Mouse (Mus musculus): Measurements from ENCODE around the gene Ak2. TPM values are rescaled to one million over a fixed set of nuclear protein-coding genes. Genes with fewer than 3 reads are reported as not detected.

Gene Ak2
- total RNA-seq, 2 experiments from 2014 or later, result 32.3 to 34.3 TPM

GRCm38 (mm10) chr4:129009521-129009920 lies 17.8 kb downstream of the Ak2 start:
- DNase-seq (ENCODE audit: low spot score in 2 of 2), result no peak

- DNase-seq (ENCODE audit: low spot score in 2 of 2), result no peak
Measured at GRCm38 (mm10) chr4:129011604-129012121, 19.9 kb downstream of the Ak2 start.

DNA sequence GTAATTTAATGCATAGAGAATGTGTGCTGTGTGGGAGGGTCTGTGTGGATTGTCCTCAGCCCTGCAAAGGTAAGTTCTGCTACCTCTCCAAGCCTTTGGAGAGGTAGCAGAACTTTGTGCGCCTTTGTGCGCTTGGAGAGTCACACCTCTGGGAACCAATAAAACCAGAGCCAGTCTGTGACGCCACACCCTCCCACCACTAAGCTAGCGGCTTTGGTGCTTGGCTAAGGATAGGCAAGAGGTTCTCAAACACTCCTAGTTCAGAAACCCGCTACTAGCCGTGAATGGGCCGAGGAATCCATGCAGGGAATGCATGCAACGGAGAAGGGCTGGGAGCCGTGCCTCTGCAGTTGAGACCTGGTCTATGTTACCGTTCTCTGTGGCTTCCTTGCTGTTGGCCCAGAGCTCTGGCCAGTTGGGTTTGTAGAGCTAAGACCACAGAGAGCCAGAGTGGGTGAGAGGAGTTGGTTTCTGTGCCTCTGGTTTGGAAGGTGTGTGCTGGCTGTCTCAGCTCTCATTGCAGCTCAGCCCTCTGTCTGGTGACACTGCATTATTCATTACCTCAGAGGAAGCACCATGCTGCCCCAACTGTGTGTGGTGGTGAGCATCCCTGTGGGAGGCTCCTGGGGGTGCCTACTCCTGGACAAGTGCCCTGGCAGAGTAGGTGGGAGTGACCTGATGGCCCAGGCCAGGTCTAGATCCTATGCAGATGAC lies 21.6 kb downstream of the Ak2 start:
- DNase-seq (ENCODE audit: low spot score in 2 of 2), result no peak

GRCm38 (mm10) chr4:129016329-129016728 lies 24.6 kb downstream of the Ak2 start:
- DNase-seq (ENCODE audit: low spot score in 2 of 2), result no peak

- DNase-seq (ENCODE audit: low spot score in 2 of 2), result no peak
Measured at GRCm38 (mm10) chr4:129017150-129017549, 25.4 kb downstream of the Ak2 start.

DNA sequence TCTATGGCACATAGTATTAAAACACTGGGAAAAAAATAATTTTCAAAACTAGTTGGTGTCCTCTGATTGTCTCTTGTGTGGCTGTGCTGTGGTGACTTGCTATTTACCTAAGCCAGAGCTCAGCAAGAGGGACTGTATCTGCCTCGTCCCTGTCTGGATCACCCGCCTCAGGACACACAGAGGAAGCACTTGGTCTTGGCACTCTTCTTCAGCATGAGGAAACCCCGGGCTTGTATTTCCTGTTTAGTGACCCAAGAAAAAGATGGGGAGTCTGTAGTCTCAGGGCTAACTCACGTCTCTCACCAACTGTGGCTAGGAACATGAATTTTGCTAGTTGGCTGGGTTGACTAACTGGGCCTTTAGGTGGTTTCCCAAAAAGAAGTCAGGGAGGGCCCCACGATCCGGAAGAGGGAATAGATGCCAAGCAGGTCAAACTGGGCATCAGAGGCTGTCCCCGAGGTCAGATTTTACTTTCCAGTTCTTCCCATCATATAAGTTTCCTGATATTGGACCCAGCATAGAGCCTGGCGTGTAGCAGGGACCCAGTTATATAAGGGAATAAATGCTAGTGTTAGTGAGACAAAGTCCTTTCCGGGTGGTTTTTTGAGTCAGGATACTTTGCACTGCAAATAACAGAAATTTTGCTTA lies 27.2 kb downstream of the Ak2 start:
- no peak for DNase-seq (ENCODE audit: low spot score in 2 of 2)

- no peak for DNase-seq (ENCODE audit: low spot score in 2 of 2)
Measured at GRCm38 (mm10) chr4:129019788-129020187, 28.0 kb downstream of the Ak2 start.

GRCm38 (mm10) chr4:129020454-129020853 lies 28.7 kb downstream of the Ak2 start:
- peak; percentile 79 to 82 for DNase-seq (ENCODE audit: low spot score in 2 of 2)

- DNase-seq (ENCODE audit: low spot score in 2 of 2), result no peak
Measured at GRCm38 (mm10) chr4:129021426-129021825, 29.7 kb downstream of the Ak2 start.

- no peak for DNase-seq (ENCODE audit: low spot score in 2 of 2)
Measured at GRCm38 (mm10) chr4:129021886-129022285, 30.1 kb downstream of the Ak2 start.

DNA sequence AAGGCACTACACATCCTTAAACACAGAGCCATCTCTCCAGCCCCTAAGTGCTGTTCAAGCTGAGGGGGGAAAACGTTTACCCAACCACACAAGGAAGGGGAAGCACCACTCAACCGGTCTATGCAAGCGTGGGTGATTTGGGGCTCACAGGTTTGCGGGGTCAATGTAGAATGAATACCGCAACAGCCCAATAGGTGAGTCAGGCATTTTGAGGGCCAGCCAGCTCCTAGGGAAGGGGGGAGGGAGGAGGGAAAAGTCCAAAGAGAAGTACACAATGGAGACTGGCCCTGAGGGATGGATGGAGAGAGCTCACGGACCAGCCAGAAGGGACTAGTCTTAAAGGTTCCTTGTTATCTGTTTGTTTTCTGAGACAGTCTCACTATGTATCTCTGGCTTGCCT lies 32.1 kb downstream of the Ak2 start:
- no peak for DNase-seq (ENCODE audit: low spot score in 2 of 2)

GRCm38 (mm10) chr4:129024775-129025174 lies 33.0 kb downstream of the Ak2 start:
- DNase-seq (ENCODE audit: low spot score in 2 of 2), result peak in 1 of 2 experiments; percentile 30

DNA sequence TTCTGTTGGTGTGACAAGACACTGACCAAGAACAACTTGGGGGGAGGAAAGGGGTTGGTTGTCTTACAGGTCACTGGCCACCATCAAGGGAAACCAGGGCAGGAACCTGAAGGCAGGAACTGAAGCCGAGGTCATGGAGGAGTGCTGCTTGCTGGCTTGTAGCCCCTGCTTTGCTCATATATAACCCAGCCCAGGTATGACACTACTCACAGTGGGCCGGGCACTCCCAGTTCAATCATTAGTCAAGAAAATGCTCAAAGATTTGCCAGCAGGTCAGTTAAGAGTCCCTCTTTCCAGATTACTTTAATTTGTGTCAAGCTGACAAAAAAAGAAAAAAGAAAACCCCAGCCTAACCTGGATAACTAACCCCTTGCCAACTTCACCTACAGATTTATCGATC lies 33.9 kb downstream of the Ak2 start:
- no peak for DNase-seq (ENCODE audit: low spot score in 2 of 2)

GRCm38 (mm10) chr4:129030746-129031145 lies 39.0 kb downstream of the Ak2 start:
- DNase-seq (ENCODE audit: low spot score in 2 of 2), result no peak

DNA sequence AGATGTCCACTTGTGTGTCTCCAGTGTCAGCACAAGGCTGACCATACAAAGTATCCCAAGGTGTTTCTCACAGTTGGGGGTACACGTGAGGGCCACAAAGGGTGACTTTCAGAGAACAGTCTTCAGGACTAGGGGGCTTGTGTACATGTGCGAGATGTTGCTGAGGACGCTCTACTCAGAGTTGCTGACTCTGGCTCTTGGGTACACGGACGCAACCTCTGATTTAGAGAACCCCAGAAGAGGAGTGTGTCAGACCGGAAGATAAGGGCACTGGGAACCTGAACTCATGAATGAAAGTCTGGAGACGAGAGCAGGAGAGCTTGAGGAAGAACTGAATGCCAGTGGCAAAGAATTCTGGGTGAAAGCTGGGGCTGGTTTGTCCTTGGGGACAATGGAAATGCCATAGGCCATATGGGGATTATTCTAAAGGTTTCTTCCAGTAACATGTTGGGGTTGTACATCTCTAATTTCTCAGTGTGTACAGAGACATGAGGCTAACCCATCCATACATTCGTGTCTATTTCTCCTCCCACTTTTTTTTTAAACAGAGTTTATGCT lies 39.7 kb downstream of the Ak2 start:
- DNase-seq (ENCODE audit: low spot score in 2 of 2), result no peak

DNA sequence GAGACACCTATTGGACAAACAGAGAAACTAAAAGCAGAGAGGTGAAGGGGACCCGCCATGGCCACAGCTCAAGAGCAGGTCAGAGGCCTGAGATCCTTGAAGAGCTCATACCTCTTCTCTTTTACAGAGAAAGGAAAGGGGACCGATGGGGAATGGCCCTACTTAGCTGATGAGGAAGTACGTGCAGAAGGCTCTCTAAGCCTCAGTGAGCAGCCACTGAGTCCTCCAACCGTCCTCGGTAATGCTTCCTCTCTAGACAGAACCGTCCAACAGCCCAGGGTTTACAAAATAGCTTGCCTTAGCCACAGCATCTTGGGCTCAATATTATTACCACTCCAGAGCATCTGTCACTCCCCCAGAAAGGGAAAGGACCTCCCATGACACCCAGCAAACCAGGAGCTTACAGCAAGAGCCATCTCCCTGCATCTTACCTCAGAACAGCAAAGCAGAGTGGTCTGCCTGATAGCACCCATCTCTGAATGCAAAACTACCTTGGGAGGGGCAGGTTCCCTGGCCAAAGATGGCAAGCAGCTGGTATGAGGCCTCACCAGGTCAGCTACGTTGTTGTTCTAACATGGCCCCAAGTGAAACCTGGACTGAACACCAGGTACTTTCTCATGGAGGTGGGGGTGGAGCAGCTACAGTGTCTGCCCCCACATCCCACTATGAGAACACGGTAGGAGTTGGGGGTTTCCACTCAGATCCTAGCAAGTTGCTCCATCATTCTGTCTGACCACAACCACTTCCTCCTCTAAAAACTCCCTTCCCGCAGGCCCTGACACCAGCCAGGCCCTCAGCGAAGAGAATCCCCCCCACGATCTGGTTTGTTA lies 40.6 kb downstream of the Ak2 start:
- DNase-seq (ENCODE audit: low spot score in 2 of 2), result no peak

DNA sequence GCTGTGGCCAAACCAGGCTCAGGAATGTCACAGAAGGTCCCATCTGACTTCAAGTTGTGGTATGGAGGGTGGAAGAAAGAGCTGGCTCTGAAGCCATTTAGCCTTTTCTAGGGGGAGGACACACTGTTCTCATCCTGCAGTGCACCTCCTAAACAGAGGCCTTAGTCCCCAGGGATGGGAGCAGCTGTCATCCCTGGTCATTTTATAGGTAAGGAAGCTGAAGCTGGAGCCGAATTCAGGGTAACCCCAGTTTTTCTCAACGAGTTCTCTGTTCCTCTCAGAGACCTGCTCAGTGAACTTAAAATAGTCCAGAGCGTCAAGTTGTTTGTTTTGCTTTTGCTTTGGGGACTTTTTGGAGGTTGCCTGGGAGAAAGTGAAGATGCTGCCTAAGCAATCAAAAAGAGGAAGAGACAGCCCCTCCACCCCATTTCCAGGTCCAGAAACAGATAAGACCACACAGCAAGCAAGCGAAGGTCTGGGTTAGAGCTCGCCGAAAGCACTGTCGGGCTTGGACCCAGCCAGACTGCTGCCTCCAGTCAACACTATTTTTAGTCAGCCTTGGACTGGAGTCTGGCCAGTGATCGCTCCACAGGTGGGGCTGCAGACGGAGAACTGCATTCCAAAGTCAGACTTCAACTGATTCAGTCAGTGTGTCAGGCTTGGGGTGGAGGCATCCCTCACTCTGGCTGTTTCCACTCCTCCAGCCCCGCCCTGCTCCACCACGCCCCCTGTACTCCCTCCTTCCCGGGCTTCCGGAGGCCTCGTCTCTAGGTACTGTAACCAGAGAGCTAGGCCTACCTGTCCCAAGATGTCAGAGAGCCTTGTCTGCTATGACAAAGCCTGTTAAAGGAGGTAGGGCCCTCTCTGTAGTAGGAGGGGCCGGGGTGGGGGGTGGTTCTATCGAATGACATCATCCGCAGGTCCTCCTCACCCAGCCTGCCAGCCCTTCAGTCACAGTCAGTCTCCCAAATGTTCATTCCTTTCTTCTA lies 41.5 kb downstream of the Ak2 start:
- peak in 1 of 2 experiments; percentile 20 for DNase-seq (ENCODE audit: low spot score in 2 of 2)

GRCm38 (mm10) chr4:129034224-129034623 lies 42.5 kb downstream of the Ak2 start:
- no peak for DNase-seq (ENCODE audit: low spot score in 2 of 2)

DNA sequence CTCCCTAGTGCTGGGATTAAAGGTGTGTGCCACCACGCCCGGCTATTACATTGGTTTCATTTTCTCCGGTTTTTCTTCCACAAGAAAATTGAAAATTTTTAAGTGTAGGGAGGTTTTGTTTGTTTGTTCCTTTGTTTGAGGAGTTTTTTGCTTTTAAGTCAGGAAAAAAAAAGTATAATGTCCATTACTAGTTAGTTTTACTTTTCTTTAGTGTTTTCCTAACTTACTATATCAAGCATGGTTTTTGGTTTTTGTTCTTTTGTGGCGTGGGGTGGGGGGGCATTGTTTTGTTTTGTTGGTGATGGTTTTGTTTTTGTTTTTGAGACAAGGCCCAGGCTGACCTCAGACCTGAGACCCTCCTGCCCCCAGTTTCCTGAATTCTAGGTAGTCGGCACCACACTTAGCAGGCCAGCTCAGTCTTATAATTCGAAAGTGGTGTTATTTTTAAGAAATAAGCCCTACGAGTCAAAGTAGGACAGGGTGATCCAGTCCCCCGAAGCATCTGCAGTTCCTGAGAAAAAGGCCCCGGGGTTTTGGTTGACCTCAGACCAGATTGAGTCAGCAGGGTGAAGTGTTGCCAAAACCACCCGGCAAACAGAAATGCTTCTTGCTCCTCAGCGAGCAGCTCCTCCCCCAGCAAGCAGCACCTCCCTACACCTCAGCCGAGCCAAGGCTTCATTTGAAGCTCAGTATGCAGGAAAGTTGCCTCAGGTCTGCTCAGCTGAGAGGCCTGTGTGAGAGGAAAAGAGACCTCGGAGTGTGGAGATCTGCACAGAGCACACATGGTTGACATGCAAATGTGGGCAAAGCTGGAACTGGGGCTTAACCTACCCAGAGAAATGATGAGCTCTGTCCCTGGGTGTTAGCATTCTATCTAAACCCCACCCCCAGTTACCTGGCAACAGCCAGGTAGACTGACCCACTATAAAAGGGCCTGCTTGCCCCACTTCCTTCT lies 43.2 kb downstream of the Ak2 start:
- no peak for DNase-seq (ENCODE audit: low spot score in 2 of 2)

Measured in layer of hippocampus, postnatal 10 days (tissue).